Mouse (Mus musculus): ENCODE data around the gene Tm9sf1. TPM values are rescaled to one million over a fixed set of nuclear protein-coding genes. Genes with fewer than 3 reads are reported as not detected.

Gene Tm9sf1
- polyA plus RNA-seq, 1 experiment from 2014 or later, result 139 TPM

DNA sequence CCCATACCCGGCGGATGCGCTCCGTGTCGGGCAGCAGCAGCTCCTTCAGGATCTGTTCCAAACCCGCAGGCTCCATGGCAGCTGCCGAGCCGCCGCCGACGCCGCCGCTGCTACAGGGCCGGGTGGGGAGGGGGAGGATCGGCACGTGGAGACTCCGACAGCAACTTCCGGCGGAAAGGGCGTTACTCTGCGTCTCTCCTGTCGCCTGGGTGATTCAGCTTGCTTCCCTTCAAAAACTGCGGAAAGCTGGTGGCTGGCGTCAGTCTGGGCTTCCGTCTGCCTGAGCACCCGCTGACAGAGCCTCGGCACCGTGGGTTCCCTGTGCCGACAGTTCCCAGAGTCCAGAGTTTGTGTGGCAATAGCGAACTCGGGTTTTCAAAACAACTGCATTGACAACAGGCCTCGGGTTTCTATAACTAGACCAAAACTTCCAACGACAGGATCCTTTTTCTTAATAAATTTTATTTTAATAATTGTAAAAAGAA is 8.0 kb downstream of the Tm9sf1 start, which contains the start of gene Ipo4:
Gene Ipo4 (minus strand): TSS at position 435 of the 485 bp plus-strand sequence.
- Histone ChIP-seq H3K4me3 (ENCODE audit: low read length) (peak within 1 kb of the TSS; percentile 76), H3K27ac (ENCODE audit: low read length) (peak within 1 kb of the TSS; percentile 72; the same call in 1 of the 2 replicates), H3K36me3 (ENCODE audit: insufficient read depth, low read length) (peaks cover 57% of the 10 kb centered on the region), H3K9ac (replicated peaks; ENCODE audit: low read length) (peak within 1 kb of the TSS; percentile 83), H3K27me3 (ENCODE audit: insufficient read depth, low read length) (no peaks in the 10 kb centered on the region), H3K4me2 (replicated peaks; ENCODE audit: low read depth, low read length) (peak within 1 kb of the TSS; percentile 86), H3K9me3 (ENCODE audit: low read length) (no peaks in the 10 kb centered on the region), H3K4me1 (ENCODE audit: insufficient read depth, low read length) (peaks cover 9% of the 10 kb centered on the region)
- peak; percentile 87 for ATAC-seq (ENCODE audit: low FRiP score, low TSS enrichment)
- 1% methylated on average over 33 of the region's 33 CpGs for WGBS

DNA sequence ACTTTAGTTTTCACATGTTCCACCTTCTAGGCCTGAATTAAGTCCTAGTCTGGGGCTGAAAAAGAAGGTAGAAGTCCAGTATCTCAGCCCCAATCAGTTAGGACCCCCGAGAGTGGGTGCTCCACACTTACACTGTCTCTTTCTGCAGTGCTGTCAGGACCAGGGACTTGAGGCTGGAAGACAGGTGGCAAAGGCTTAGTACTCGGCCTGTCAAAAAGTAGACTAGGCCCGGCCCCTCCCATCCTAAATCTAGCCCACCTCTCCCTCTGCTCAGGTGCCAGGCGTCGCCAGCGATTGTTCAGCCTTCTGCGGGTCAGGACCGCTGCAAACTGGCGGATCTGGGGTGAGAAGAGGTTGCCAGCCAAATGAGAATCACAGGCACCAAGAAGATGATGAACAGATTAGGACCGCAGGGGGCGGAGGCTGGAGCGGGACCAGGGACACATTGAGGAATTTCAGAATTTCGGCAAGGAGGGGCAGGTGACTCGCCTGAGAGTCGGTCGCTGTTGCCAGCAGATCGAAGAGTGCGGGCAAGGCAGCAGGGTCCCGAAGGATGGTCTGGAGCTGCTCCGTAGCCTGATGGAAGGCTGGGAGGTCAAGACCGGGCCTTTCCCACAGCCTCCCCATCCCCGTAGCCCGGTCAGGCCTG is 8.6 kb downstream of the Tm9sf1 start:
- H3K4me3 ChIP-seq (ENCODE audit: low read length), result peak overlapping the region; percentile 76
- peak; percentile 60 for ATAC-seq (ENCODE audit: low FRiP score, low TSS enrichment)
- peaks cover 57% of the 10 kb centered on the region for H3K36me3 ChIP-seq (ENCODE audit: insufficient read depth, low read length)
- WGBS, result 2% methylated on average over 23 of the region's 23 CpGs
- H3K9ac ChIP-seq (replicated peaks; ENCODE audit: low read length), result peak overlapping the region; percentile 83
- peak overlapping the region; percentile 72; the same call in 1 of the 2 replicates for H3K27ac ChIP-seq (ENCODE audit: low read length)
- H3K9me3 ChIP-seq (ENCODE audit: low read length), result no peaks in the 10 kb centered on the region
- peaks cover 9% of the 10 kb centered on the region for H3K4me1 ChIP-seq (ENCODE audit: insufficient read depth, low read length)
- no peaks in the 10 kb centered on the region for H3K27me3 ChIP-seq (ENCODE audit: insufficient read depth, low read length)
- peak overlapping the region; percentile 86 for H3K4me2 ChIP-seq (replicated peaks; ENCODE audit: low read depth, low read length)

DNA sequence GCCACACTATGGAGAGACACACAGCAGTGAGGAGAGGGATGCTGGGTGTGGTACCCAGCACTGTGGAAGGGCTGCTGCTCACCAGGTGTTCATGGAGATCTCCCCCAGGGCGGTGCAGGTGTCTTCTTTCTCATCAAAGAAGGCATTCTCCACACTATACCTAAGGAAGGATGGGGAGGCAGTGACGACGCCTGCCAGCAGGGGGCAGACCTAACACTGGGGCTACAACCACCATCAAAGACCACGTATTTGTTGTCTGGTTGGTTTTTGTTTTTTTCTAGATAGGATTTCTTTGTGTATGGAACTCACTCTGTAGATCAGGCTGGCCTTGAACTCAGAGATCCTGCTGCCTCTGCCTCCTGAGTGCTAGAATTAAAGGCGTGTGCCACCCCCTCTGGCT is 14.3 kb downstream of the Tm9sf1 start:
- Histone ChIP-seq H3K36me3 (ENCODE audit: insufficient read depth, low read length) (peaks cover 88% of the 10 kb centered on the region), H3K4me3 (ENCODE audit: low read length) (no peak overlapping the region), H3K27me3 (ENCODE audit: insufficient read depth, low read length) (no peaks in the 10 kb centered on the region), H3K9ac (replicated peaks; ENCODE audit: low read length) (no peak overlapping the region), H3K4me1 (ENCODE audit: insufficient read depth, low read length) (peaks cover 1% of the 10 kb centered on the region), H3K4me2 (replicated peaks; ENCODE audit: low read depth, low read length) (no peak overlapping the region), H3K27ac (ENCODE audit: low read length) (no peak overlapping the region), H3K9me3 (ENCODE audit: low read length) (no peaks in the 10 kb centered on the region)
- 60% methylated on average over 5 of the region's 5 CpGs for WGBS
- no peak for ATAC-seq (ENCODE audit: low FRiP score, low TSS enrichment)

DNA sequence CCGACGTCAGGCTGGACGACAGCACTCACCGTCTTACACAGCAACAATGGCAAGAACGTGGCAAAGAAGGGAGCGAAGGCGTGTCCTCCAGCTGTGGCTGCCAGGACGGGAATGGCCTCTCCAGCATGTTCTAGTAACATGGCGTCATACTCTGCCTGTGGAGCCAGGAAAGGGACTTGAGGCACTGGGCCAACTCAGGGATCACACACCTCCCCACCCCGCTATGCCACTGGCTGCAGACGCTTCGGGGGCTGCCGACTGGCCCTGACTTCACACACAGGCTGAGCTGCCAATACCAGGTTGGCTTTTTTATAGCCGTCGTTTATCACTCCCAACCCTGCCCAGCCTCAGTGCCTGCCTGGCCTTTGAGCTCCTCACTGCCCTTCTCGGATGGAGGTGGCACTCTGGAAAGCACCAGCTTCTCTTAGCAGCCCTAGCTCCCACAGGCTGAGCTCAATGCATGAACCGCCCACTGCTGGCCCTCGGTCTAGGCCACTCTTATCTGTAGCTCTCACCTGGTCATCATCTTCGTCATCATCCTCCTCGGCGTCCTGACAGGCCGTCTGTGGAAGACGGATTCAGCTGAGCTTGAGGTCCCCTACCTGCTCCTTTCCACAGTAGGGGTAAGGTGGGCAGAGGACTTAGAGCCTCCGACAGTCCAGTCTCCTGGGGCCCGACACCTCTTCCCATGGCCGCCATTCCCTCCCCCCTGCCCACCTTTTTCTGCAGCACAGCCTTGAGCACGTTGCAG is 15.4 kb downstream of the Tm9sf1 start:
- no peak overlapping the region for H3K4me3 ChIP-seq (ENCODE audit: low read length)
- 76% methylated on average over 27 of the region's 27 CpGs for WGBS
- no peak for ATAC-seq (ENCODE audit: low FRiP score, low TSS enrichment)
- peaks cover 93% of the 10 kb centered on the region for H3K36me3 ChIP-seq (ENCODE audit: insufficient read depth, low read length)
- H3K9me3 ChIP-seq (ENCODE audit: low read length), result no peaks in the 10 kb centered on the region
- H3K4me2 ChIP-seq (replicated peaks; ENCODE audit: low read depth, low read length), result no peak overlapping the region
- no peak overlapping the region for H3K9ac ChIP-seq (replicated peaks; ENCODE audit: low read length)
- H3K27me3 ChIP-seq (ENCODE audit: insufficient read depth, low read length), result no peaks in the 10 kb centered on the region
- H3K27ac ChIP-seq (ENCODE audit: low read length), result no peak overlapping the region
- no peaks in the 10 kb centered on the region for H3K4me1 ChIP-seq (ENCODE audit: insufficient read depth, low read length)

DNA sequence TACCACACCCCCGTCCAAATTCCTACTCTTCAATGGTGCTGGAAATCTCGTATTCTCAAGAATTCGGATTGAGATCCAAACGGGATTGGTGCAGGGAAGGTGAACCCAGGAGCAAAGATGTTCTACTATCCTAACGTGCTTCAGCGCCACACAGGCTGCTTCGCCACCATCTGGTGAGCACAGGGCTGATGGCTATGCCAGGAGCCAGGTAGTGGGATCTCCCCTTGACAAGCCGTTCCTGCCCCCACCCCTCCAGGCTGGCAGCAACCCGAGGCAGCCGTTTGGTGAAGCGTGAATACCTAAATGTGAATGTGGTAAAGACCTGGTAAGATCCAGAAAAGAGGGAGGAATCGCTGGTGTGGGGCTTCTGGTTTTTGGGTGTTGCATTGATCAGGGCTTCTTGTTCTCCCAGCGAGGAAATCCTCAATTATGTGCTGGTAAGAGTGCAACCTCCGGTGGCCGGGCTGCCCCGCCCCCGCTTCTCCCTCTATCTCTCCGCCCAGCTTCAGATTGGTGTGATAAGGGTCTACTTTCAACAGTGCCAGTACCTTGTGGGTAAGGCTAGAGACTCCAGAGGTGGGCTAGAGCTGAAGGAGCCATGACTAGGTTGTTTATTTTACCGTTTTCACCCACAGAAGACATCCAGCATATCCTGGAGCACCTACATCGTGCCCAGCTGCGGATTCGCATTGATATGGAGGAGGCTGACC is 25.0 kb downstream of the Tm9sf1 start:
- WGBS, result 38% methylated on average over 22 of the region's 22 CpGs
- 0 out of 2 replicates have a peak, but pooled peaks cover 5% of the 10 kb centered on the region for H3K4me1 ChIP-seq (ENCODE audit: insufficient read depth, low read length)
- peak; percentile 43; the same call in 1 of the 2 replicates for ATAC-seq (ENCODE audit: low FRiP score, low TSS enrichment)
- peak overlapping the region; percentile 13; the same call in 1 of the 2 replicates for H3K27ac ChIP-seq (ENCODE audit: low read length)
- H3K9ac ChIP-seq (replicated peaks; ENCODE audit: low read length), result peak overlapping the region; percentile 18
- H3K4me2 ChIP-seq (replicated peaks; ENCODE audit: low read depth, low read length), result peak overlapping the region; percentile 49
- H3K9me3 ChIP-seq (ENCODE audit: low read length), result no peaks in the 10 kb centered on the region
- peaks cover 3% of the 10 kb centered on the region; the same call in 1 of the 2 replicates for H3K36me3 ChIP-seq (ENCODE audit: insufficient read depth, low read length)
- no peaks in the 10 kb centered on the region for H3K27me3 ChIP-seq (ENCODE audit: insufficient read depth, low read length)
- H3K4me3 ChIP-seq (ENCODE audit: low read length), result peak overlapping the region; percentile 38

DNA sequence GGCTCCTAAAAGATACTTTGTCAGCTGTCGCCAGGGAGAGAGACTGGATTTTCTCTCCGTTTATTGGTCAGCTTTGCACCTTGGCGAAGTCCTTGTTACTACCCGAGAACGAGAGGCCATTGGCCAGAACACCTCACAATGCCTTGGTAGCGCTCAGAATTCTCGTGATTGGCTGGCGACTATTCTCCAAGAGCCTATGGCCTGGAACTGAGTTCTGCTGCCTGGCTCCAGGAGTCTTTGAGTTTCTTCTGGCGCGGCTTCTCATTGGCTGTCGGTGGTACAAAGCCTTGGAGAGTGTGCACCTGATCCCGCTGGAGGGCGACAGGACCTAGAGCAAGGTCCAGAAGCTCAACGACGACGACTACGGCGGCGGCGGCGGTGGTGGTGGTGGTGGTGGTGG is 25.8 kb downstream of the Tm9sf1 start, which contains the start of gene Rec8:
Gene Rec8 (plus strand): TSS at position 216 of the 400 bp plus-strand sequence.
- peak; percentile 90 for ATAC-seq (ENCODE audit: low FRiP score, low TSS enrichment)
- H3K9ac ChIP-seq (replicated peaks; ENCODE audit: low read length), result peak within 1 kb of the TSS; percentile 18
- no peaks in the 10 kb centered on the region for H3K9me3 ChIP-seq (ENCODE audit: low read length)
- WGBS, result 18% methylated on average over 21 of the region's 21 CpGs
- H3K27ac ChIP-seq (ENCODE audit: low read length), result peak within 1 kb of the TSS; percentile 13; the same call in 1 of the 2 replicates
- H3K4me3 ChIP-seq (ENCODE audit: low read length), result peak within 1 kb of the TSS; percentile 38
- H3K4me1 ChIP-seq (ENCODE audit: insufficient read depth, low read length), result 0 out of 2 replicates have a peak, but pooled peaks cover 5% of the 10 kb centered on the region
- no peaks in the 10 kb centered on the region for H3K36me3 ChIP-seq (ENCODE audit: insufficient read depth, low read length)
- no peaks in the 10 kb centered on the region for H3K27me3 ChIP-seq (ENCODE audit: insufficient read depth, low read length)
- peak within 1 kb of the TSS; percentile 49 for H3K4me2 ChIP-seq (replicated peaks; ENCODE audit: low read depth, low read length)

DNA sequence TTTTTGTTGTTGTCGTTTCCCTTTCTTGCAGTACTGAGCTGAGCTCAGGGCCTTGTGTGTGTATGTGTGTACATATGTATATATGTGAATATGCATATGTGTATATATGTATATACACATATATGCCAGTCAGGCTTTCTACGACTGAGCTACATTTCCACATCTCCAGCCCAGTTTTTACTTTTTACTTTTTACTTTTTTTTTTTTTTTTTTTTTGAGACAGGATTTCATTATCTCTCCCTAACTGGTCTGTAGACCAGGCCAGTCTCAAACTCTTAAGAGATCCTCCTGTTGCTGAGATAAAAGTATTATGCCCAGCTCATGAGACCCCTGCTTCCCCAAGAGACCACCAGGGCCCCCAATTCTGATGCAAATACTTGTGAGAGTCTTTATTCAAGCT is 26.8 kb downstream of the Tm9sf1 start:
- Histone ChIP-seq H3K9me3 (ENCODE audit: low read length) (no peaks in the 10 kb centered on the region), H3K4me3 (ENCODE audit: low read length) (no peak overlapping the region), H3K27ac (ENCODE audit: low read length) (no peak overlapping the region), H3K36me3 (ENCODE audit: insufficient read depth, low read length) (no peaks in the 10 kb centered on the region), H3K27me3 (ENCODE audit: insufficient read depth, low read length) (no peaks in the 10 kb centered on the region), H3K9ac (replicated peaks; ENCODE audit: low read length) (no peak overlapping the region), H3K4me2 (replicated peaks; ENCODE audit: low read depth, low read length) (no peak overlapping the region), H3K4me1 (ENCODE audit: insufficient read depth, low read length) (0 out of 2 replicates have a peak, but pooled peaks cover 5% of the 10 kb centered on the region)
- ATAC-seq (ENCODE audit: low FRiP score, low TSS enrichment), result no peak
- WGBS, result 80% methylated on average over 2 of the region's 2 CpGs

DNA sequence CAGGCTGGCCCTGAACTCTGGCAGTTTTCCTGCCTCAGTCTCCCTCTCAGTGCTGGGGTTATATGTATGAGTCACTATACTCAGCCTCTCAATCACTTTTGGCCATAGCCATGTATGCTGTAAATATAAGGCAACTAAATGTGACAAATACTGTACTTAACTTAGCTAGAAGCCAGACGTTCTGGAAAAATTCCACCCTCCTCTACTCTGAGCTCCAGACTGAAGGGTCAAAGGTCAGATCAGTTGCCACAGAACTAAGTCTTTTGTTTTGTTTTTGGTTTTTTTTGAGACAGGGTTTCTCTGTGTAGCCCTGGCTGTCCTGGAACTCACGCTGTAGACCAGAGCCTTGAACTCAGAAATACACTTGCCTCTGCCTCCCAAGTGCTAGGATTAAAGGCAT is 27.7 kb downstream of the Tm9sf1 start:
- Histone ChIP-seq H3K4me1 (ENCODE audit: insufficient read depth, low read length) (0 out of 2 replicates have a peak, but pooled peaks cover 5% of the 10 kb centered on the region), H3K36me3 (ENCODE audit: insufficient read depth, low read length) (no peaks in the 10 kb centered on the region), H3K4me2 (replicated peaks; ENCODE audit: low read depth, low read length) (no peak overlapping the region), H3K27ac (ENCODE audit: low read length) (no peak overlapping the region), H3K9me3 (ENCODE audit: low read length) (no peaks in the 10 kb centered on the region), H3K4me3 (ENCODE audit: low read length) (no peak overlapping the region), H3K9ac (replicated peaks; ENCODE audit: low read length) (no peak overlapping the region), H3K27me3 (ENCODE audit: insufficient read depth, low read length) (no peaks in the 10 kb centered on the region)
- 40% methylated on average over 2 of the region's 2 CpGs for WGBS
- no peak for ATAC-seq (ENCODE audit: low FRiP score, low TSS enrichment)

DNA sequence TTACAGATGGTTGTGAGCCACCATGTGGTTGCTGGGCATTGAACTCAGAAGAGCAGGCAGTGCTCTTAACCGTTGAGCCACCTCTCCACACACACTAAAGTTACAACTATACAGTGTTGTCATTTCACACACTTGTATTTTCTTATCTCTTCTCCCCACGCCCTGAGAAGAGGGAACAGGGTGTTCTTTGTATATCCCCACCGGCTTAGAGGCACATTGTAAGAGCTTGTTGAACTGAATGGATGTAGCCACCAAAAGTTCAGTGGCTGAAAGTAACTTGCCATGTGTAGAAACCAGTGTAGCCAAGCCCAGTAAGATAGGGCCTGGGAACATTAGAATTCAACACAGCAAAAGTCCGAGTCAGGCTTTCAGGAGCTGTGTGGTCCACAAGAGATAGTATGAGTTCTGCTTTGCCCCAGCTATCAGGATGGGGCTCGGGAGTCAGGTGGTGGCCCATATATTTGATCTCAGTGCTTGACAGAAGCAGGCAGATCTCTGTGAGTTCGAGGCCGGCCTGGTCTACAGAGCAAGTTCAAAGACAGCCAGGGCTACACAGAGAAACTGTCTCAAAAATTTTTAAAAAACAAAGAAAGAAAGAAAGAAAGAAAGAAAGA is 28.9 kb downstream of the Tm9sf1 start:
- H3K4me3 ChIP-seq (ENCODE audit: low read length), result no peak overlapping the region
- WGBS, result 82% methylated on average over 7 of the region's 7 CpGs
- H3K4me2 ChIP-seq (replicated peaks; ENCODE audit: low read depth, low read length), result no peak overlapping the region

More for the DNA sequence above, 28.9 kb downstream of the Tm9sf1 start:
- Histone ChIP-seq H3K36me3 (ENCODE audit: insufficient read depth, low read length) (no peaks in the 10 kb centered on the region), H3K27me3 (ENCODE audit: insufficient read depth, low read length) (no peaks in the 10 kb centered on the region), H3K9me3 (ENCODE audit: low read length) (no peaks in the 10 kb centered on the region), H3K27ac (ENCODE audit: low read length) (no peak overlapping the region), H3K4me1 (ENCODE audit: insufficient read depth, low read length) (0 out of 2 replicates have a peak, but pooled peaks cover 5% of the 10 kb centered on the region), H3K9ac (replicated peaks; ENCODE audit: low read length) (no peak overlapping the region)
- ATAC-seq (ENCODE audit: low FRiP score, low TSS enrichment), result no peak

All from kidney, embryonic 16.5 days (tissue).